Mouse (Mus musculus) heart, postnatal 25 days (tissue): ENCODE measurements around the gene Sohlh1. TPM values are rescaled to one million over a fixed set of nuclear protein-coding genes. Genes with fewer than 3 reads are reported as not detected.
"Not testable (repeated sequence)": the region's sequence is repeated elsewhere in the genome, so short reads cannot be mapped to it uniquely, and the experiment has no call there.

ENCODE experiments used
- DNase-seq: peaks from one replicate; pipeline ENCODE4 v3.0.0; 2022; ENCODE audit warnings: low spot score
- intact Hi-C: fragments of 180-260 bp; cut with DNase I; formaldehyde crosslinking; loops from one replicate; pipeline ENCODE4 v1.15.1; 2025
- total RNA-seq, 2 experiments: library from RNA; stranded (reverse); gene quantifications; 2 replicates each; pipeline ENCODE4 v1.2.3; 2021

Gene Sohlh1
- total RNA-seq, 2 experiments from 2014 or later: not detected

DNA sequence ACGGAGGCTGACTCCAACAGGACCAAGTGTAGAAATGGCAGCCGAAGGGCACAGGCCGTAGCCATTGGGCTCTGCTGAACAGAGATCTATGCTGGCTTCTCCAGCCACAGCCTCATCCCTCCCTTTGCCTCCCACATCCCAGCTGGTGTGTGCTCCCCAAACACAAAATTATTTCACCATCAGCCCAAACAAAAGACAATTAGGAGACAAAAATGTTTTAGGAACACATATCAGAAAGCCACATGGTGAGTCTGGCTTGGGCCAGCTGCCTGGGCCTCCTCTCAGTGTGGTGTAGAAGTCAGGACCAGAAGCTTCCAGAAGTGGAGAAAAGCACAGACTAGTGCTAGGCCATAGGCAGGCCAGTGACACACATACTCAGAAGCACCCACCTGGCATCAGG, 3.0 kb downstream of the Sohlh1 start:
- intact Hi-C loops: loop anchor here (5.0 kb wide), 1 partner anchor 298 kb away; no protein-coding TSS in a partner anchor

DNA sequence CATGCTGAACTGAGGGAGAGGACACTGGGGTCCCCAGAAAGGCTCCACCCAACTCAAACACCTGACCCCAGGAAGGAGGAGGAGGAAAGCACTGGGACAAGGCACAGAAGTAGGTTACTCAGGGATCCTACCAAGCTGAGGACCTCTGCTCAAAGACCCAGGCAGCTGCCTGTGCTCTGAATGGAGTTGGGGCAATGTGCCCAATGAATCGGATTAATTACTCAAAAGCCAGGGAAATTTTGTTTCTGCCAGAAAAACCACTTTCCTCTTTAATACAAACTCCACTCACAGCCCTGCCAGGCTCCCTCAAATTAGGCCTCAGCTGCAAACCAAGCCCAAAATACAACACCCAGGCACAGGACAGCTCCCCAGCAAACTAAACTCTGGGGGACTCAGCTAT, 4.3 kb downstream of the Sohlh1 start:
- no peak for DNase-seq
- intact Hi-C loops: loop anchor here (5.0 kb wide), 1 partner anchor 300 kb away; no protein-coding TSS in a partner anchor

More for the DNA sequence above, 3.0 kb downstream of the Sohlh1 start:
- DNase-seq: no peak

DNA sequence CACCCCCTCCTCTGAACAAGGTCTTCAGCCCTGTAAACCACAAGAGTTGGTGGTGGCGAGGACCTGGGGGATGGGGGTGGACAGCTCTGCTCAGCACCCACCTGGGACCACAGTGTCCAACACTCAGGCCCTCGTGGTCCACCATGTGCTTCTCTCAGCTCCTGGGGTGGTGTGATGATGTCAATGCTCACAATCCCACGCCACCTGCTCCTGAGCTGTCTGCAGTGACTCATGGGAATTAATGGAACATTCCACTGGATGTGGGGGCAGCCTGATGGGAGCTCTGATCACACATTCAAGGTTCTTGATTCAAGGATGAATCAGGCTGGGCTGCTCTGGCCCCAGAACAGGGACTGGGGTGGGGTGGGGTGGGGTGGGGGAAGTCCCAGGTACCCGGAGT, 4.9 kb downstream of the Sohlh1 start:
- intact Hi-C loops: loop anchor here (5.0 kb wide), 1 partner anchor 300 kb away; no protein-coding TSS in a partner anchor
- no peak for DNase-seq

DNA sequence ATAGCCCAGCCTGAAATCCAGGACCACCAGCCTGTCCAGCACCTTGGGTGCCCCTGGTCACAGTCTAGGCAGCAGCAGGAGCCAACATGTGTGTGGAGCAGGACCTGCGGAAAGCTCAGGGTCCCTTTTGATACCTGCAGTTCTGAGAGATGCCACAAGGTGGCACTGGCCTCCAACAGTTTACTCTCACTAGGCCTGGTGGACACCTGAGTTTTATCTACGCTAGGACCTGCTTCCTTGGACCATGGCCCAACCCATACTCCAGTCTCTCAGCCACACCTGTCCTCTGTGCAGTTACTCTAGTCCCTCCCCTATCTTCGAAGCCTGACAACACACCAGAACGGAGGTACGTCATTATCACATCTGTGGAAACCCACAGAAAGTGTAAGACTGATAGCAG, 10.8 kb downstream of the Sohlh1 start:
- intact Hi-C loops: loop anchor here (5.0 to 10.0 kb wide), 3 partner anchors 76 to 436 kb away; partner anchors contain the start of gene Ubac1
- DNase-seq: no peak

DNA sequence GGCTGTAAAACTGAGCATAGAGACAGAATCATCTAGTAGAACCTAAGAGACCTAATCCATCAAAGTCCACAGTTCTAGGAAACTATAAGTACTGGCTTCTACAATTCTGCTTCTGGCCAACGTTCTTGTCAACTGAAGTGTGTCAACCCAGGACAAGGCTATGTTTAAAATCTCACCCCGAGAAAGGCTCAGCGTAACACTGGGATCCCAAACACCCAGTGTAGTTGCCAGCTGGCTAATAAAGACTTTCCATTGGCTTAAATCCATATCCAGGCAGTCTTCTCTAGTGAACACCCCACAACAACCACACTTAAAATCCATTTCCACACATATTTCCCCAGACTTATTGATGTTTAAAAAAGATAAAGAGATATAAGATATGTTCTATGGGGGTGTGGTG, 16.3 kb downstream of the Sohlh1 start:
- intact Hi-C loops: loop anchor here (10.0 kb wide), 1 partner anchor 194 kb away; the partner anchor contains the start of gene Ubac1
- DNase-seq: no peak

DNA sequence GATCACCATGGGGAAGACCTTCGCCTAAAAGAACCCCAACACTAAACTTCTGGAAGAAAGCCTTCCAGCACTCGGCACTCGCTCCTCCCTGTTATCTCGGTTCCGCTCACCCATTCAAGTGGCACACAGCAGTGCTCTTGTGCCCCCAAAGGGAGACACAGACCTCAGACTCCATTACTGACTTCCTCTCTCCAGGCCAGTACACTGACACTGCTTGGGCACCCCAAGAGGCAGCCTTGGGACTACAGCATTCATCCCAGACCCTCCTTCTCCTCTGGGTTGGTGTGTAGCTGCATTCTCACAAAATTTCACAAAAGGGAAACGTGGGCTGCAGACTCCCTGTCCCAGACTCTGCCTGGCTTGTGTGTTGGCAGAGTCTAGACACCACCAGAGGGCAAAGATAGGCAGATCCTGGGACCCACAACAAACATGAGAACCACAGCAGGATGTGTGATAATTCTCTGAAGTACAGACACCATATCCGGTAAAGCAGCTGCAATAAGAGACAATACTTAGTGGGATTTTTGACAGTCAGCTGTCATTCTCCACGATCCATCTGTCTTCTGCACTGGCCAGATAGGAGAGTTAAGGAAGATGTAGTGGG, 18.6 kb downstream of the Sohlh1 start:
- DNase-seq: no peak
- intact Hi-C loops: loop anchor here (5.0 kb wide), 1 partner anchor 956 kb away; no protein-coding TSS in a partner anchor

DNA sequence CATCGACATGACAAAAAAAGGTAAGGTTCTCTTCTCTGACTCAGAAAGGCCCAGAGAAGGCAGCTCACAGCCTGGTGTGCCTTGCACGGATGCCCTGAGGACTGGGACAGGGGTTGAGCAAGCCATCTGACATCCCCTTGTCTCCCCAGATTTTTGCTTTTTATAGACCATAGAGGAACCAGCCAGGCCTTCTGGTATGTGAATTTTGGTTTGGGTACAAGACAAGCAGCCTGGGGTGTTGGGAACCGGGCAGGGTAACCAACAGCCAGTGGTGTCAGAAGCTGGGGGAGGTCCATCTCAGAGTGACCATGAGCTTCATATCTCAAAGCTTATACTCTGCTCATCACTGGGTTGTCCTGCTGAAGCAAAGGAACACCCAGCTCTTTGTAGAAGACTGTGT, 22.3 kb downstream of the Sohlh1 start:
- intact Hi-C loops: loop anchor here (5.0 kb wide), 1 partner anchor 952 kb away; no protein-coding TSS in a partner anchor
- DNase-seq: no peak

DNA sequence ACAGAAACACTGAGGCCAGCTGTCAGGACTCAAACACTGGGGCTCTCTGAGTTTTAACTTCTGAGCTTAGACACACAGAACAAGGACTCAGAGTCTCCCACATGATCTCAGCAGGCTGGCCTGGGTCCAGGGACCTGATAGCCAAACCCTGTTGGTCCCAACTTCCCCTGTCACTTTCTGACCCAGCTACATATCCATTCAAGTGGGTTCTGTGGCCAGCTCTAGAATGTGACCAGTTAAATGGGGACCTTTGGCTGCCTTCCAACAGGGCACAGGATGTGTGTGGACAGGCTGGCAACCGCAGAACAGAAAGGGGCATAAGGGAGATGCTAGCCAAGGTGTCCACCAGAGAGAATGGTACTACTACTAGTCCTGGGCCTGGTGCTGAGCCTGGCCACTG, 24.2 kb downstream of the Sohlh1 start, which contains the start of gene Lcn9:
TSS of gene Lcn9 (plus strand) at position 348 of the 400 bp plus-strand sequence.
- no peak for DNase-seq
- intact Hi-C loops: no loop called here

DNA sequence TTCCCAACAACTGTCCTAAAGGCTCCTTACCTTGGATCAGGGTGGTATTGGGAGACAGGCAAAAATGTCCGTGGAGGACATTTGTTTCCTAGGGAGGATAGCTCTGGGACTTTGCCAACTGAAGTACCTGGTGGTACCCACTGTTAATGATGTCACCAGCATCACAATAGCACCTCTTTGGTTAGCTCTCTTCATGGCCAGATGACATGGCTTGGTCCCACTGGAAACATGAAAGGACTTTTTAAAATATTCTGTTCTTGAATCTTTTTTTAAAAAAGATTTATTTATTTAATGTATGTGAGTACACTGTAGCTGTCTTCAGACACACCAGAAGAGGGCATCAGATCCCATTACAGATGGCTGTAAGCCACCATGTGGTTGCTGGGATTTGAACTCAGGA, 31.3 kb downstream of the Sohlh1 start, which contains the start of gene Glt6d1:
TSS of gene Glt6d1 (minus strand) at position 101 of the 400 bp plus-strand sequence.
- intact Hi-C loops: not testable (repeated sequence)

DNA sequence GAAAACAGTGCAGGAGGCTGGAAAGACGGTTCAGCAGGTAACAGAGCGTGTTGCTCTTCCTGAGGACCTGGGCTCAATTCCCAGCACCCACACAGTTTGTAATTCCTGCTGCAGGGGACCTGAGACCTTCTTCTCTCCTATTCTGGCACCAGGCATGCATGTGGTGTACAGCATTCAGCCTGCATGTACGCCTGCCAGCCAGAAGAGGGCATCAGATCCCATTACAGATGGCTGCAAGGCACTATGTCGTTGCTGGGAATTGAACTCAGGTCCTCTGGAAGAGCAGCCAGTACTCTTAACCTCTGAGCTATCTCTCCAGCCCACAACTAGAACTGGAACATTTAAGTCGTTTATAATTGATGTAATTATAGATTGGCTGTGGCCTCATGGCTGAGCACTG, 33.7 kb downstream of the Sohlh1 start:
- intact Hi-C loops: no loop called here
- no peak for DNase-seq

More for the DNA sequence above, 31.3 kb downstream of the Sohlh1 start, which contains the start of gene Glt6d1:
- DNase-seq: not testable (repeated sequence)

DNA sequence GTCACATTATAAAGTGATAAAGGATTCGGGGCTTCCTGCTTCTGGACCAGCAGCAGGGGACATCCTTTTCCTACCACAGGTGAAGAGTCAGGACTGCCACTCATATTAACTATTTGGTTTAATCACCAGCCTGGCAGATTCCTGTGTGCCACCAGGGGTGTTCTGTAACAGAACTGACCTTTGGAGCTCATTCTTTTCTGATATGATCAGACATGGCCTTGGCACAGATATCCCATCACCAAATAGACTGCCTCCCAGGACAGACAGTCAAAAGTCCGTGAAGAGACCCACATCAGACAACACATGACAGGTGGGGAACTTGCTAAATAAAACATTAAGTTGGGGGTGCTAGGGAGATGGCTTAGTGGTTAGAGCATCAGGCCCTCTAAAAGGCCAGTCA, 35.3 kb downstream of the Sohlh1 start:
- DNase-seq: no peak
- intact Hi-C loops: no loop called here

DNA sequence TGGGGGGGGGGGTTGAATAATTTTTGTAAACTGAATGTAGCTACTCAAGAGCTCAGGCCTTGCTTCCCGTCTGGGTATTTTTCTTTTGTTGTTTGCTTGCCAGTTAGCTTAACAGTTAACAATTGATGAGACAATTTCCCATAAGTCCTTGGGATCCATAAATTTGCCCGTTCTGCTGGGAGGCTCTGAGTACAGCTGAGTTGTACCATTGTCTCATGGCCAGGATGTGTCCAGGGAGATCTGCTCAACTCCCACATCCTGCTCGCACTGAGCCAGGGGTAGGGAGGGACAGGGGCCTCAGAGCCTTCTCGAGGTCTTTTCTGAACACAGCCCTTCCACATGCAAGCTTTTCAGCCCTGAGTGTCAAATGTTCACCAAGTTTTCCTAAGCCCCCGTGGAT, 49.0 kb downstream of the Sohlh1 start:
- intact Hi-C loops: no loop called here
- DNase-seq: no peak

DNA sequence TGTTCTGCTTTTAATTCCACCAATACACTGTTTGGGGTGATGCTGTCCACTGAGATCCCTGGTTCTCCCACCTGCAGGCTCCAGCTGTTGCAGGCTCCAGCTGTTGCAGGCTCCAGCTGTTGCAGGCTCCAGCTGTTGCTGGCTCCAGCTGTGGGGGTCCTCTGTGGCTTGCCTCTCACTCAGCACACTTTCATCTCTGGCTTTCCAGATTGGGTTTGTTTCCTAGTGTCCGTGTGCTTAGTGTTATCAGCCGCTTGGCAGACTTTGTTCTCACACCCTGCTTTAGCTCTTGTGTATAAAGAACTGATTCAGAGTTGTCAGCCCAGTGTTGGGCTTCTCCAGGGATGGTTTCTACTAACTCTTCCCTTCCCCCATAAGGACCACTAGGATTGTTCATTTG, 49.4 kb downstream of the Sohlh1 start:
- no peak for DNase-seq
- intact Hi-C loops: no loop called here

Other genes with a start within 250 kb of the Sohlh1 start
- gene Rabl6, start 238.7 kb downstream of the Sohlh1 start, total RNA-seq: 10 to 100 TPM; 61.8 to 66.1 TPM
- gene Ccdc183, start 229.6 kb downstream of the Sohlh1 start, total RNA-seq: not detected
- 10 to 100 TPM; 27.9 to 31.6 TPM for gene Tmem141, start 225.2 kb downstream of the Sohlh1 start, total RNA-seq
- gene Fcna, start 219.2 kb downstream of the Sohlh1 start, total RNA-seq: 1 to 10 TPM; 4.8 to 5.8 TPM
- gene Lcn8, start 194.1 kb downstream of the Sohlh1 start, total RNA-seq: under 1 TPM; 0.73 to 0.99 TPM
- gene Lcn5, start 189.3 kb downstream of the Sohlh1 start, total RNA-seq: not detected
- gene Lcn6, start 170.5 kb downstream of the Sohlh1 start, total RNA-seq: not detected
- gene Lcn10, start 164.5 kb downstream of the Sohlh1 start, total RNA-seq: not detected
- not detected for gene Obp2a, start 147.2 kb downstream of the Sohlh1 start, total RNA-seq
- gene Bmyc, start 140.5 kb downstream of the Sohlh1 start, total RNA-seq: 10 to 100 TPM in 1 of 2 experiments, 1 to 10 TPM in 1; 9.7 to 13.7 TPM
- not detected for gene Obp2b, start 110.2 kb downstream of the Sohlh1 start, total RNA-seq
- gene Lcn3, start 81.7 kb downstream of the Sohlh1 start, total RNA-seq: not detected
- gene Lcn11, start 70.2 kb downstream of the Sohlh1 start, total RNA-seq: not detected
- gene Gm13539, start 65.0 kb downstream of the Sohlh1 start, total RNA-seq: not detected
- gene Glt6d1, start 31.4 kb downstream of the Sohlh1 start, total RNA-seq: not detected
- not detected for gene Lcn9, start 24.1 kb downstream of the Sohlh1 start, total RNA-seq
- gene Kcnt1, start 16.5 kb upstream of the Sohlh1 start, total RNA-seq: under 1 TPM; 0.25 to 0.36 TPM
- gene Camsap1, start 136.0 kb upstream of the Sohlh1 start, total RNA-seq: 10 to 100 TPM; 34.2 to 36.2 TPM
- 10 to 100 TPM; 90.4 to 92.4 TPM for gene Ubac1, start 174.5 kb upstream of the Sohlh1 start, total RNA-seq